Mouse (Mus musculus) hindlimb bud, embryonic 11.5 days (tissue): ENCODE data around the gene Tnfrsf8.
"Not testable (repeated sequence)": the region's sequence is repeated elsewhere in the genome, so short reads cannot be mapped to it uniquely, and the experiment has no call there.

Experiments
- DNase-seq: peaks from one replicate; pipeline ENCODE4 v3.0.0-alpha.2; 2012; ENCODE audit warnings: low read depth, low spot score; ENCODE audit errors: extremely low spot score

Tnfrsf8 gene

GRCm38 (mm10) chr4:145310859-145311258 lies 4.1 kb downstream of the Tnfrsf8 start:
- no peak for DNase-seq

- DNase-seq: no peak
These were observed 8.5 kb downstream of the Tnfrsf8 start for GRCm38 (mm10) chr4:145306422-145306821.

- not testable (repeated sequence) for DNase-seq
These were observed 9.2 kb downstream of the Tnfrsf8 start for GRCm38 (mm10) chr4:145305661-145306362.

- DNase-seq: no peak
These were observed 10.9 kb downstream of the Tnfrsf8 start for GRCm38 (mm10) chr4:145304109-145304508.

GRCm38 (mm10) chr4:145302106-145302505 lies 12.9 kb downstream of the Tnfrsf8 start:
- DNase-seq: no peak

GRCm38 (mm10) chr4:145300210-145300927 lies 14.6 kb downstream of the Tnfrsf8 start:
- DNase-seq: no peak

- DNase-seq: no peak
These were observed 15.6 kb downstream of the Tnfrsf8 start for GRCm38 (mm10) chr4:145299355-145299754.

GRCm38 (mm10) chr4:145298846-145299245 lies 16.1 kb downstream of the Tnfrsf8 start:
- no peak for DNase-seq

GRCm38 (mm10) chr4:145295589-145296300 lies 19.2 kb downstream of the Tnfrsf8 start:
- no peak for DNase-seq

GRCm38 (mm10) chr4:145294588-145294987 lies 20.4 kb downstream of the Tnfrsf8 start:
- DNase-seq: no peak

GRCm38 (mm10) chr4:145286369-145287120 lies 28.4 kb downstream of the Tnfrsf8 start:
- peak; percentile 61 for DNase-seq

- DNase-seq: no peak
These were observed 30.3 kb downstream of the Tnfrsf8 start for GRCm38 (mm10) chr4:145284675-145285074.

- DNase-seq: no peak
These were observed 31.5 kb downstream of the Tnfrsf8 start for GRCm38 (mm10) chr4:145283441-145283840.

GRCm38 (mm10) chr4:145280966-145281365 lies 34.0 kb downstream of the Tnfrsf8 start:
- no peak for DNase-seq

GRCm38 (mm10) chr4:145278724-145279370 lies 36.1 kb downstream of the Tnfrsf8 start:
- DNase-seq: no peak

- no peak for DNase-seq
These were observed 36.7 kb downstream of the Tnfrsf8 start for GRCm38 (mm10) chr4:145278231-145278630.

GRCm38 (mm10) chr4:145276368-145277249 lies 38.4 kb downstream of the Tnfrsf8 start:
- DNase-seq: no peak

- DNase-seq: no peak
These were observed 40.1 kb downstream of the Tnfrsf8 start for GRCm38 (mm10) chr4:145274887-145275286.

GRCm38 (mm10) chr4:145273923-145274322 lies 41.0 kb downstream of the Tnfrsf8 start:
- no peak for DNase-seq

- no peak for DNase-seq
These were observed 42.2 kb downstream of the Tnfrsf8 start for GRCm38 (mm10) chr4:145272763-145273162.
